Mouse (Mus musculus) left cerebral cortex, adult 2 months (tissue): ENCODE measurements around the gene Ap4b1. TPM values are rescaled to one million over a fixed set of nuclear protein-coding genes. Genes with fewer than 3 reads are reported as not detected.
"Not testable (repeated sequence)": the region's sequence is repeated elsewhere in the genome, so short reads cannot be mapped to it uniquely, and the experiment has no call there.

Experiments used
- DNase-seq, 2 experiments: peaks; one replicate each; pipeline ENCODE4 v3.0.0; 2021 to 2022; ENCODE audit warnings: low spot score in 2 of 2, mixed read lengths in 1 of 2; ENCODE audit errors: extremely low spot score in 1 of 2
- H3K27ac ChIP-seq: fragments of 200-600 bp; 2 replicates; pipeline ENCODE4 v1.8.1; 2022
- H3K4me3 ChIP-seq: fragments of 200-600 bp; 2 replicates; pipeline ENCODE4 v1.8.1; 2022
- CTCF ChIP-seq: fragments of 200-600 bp; IDR thresholded peaks from 2 replicates; pipeline ENCODE4 v1.8.1; 2022; ENCODE audit warnings: antibody characterized with exemption, mild to moderate bottlenecking, moderate library complexity
- intact Hi-C: fragments of 180-260 bp; cut with DNase I; formaldehyde crosslinking; loops from one replicate; pipeline ENCODE4 v1.15.1; 2025
- total RNA-seq, 2 experiments: library from RNA; stranded (reverse); gene quantifications; 2 replicates each; pipeline ENCODE4 v1.2.3; 2021

Gene Ap4b1
- total RNA-seq, 2 experiments from 2014 or later, result 14.8 to 15.8 TPM

- H3K4me3 ChIP-seq, result no peak overlapping the region
- DNase-seq, result no peak
- H3K27ac ChIP-seq, result no peak overlapping the region
- intact Hi-C loops, result no loop called here
- TF ChIP-seq CTCF, result no peak
Measured at GRCm38 (mm10) chr3:103835951-103836310, 26.6 kb downstream of the Ap4b1 start.

- intact Hi-C loops, result no loop called here
- Histone ChIP-seq H3K4me3 (no peak overlapping the region), H3K27ac (no peak overlapping the region)
- TF ChIP-seq CTCF, result no peak
- no peak for DNase-seq
Measured at GRCm38 (mm10) chr3:103836453-103836852, 27.1 kb downstream of the Ap4b1 start.

- DNase-seq, result no peak
- no peak for TF ChIP-seq CTCF
- intact Hi-C loops, result no loop called here
- H3K27ac ChIP-seq, result no peak overlapping the region
- no peak overlapping the region for H3K4me3 ChIP-seq
Measured at GRCm38 (mm10) chr3:103839711-103840110, 30.4 kb downstream of the Ap4b1 start.

- H3K4me3 ChIP-seq, intact Hi-C loops, DNase-seq, H3K27ac ChIP-seq: not testable (repeated sequence)
Measured at GRCm38 (mm10) chr3:103840195-103840594, 30.9 kb downstream of the Ap4b1 start.

- H3K4me3 ChIP-seq, intact Hi-C loops, H3K27ac ChIP-seq, DNase-seq: not testable (repeated sequence)
Measured at GRCm38 (mm10) chr3:103840946-103841345, 31.6 kb downstream of the Ap4b1 start.

- no peak for TF ChIP-seq CTCF
- intact Hi-C loops, result loop anchor here (5.0 kb wide), 1 partner anchor 36 kb away; no protein-coding TSS in a partner anchor
- DNase-seq, result no peak
- Histone ChIP-seq H3K4me3 (no peak overlapping the region), H3K27ac (no peak overlapping the region)
Measured at GRCm38 (mm10) chr3:103850644-103851363, 41.5 kb downstream of the Ap4b1 start.

- intact Hi-C loops, result loop anchor here (5.0 kb wide), 1 partner anchor 36 kb away; no protein-coding TSS in a partner anchor
- H3K4me3 ChIP-seq, result no peak overlapping the region
- no peak for DNase-seq
Measured at GRCm38 (mm10) chr3:103851481-103851880, 42.2 kb downstream of the Ap4b1 start.

GRCm38 (mm10) chr3:103851882-103852281 is 42.6 kb downstream of the Ap4b1 start:
- no peak for DNase-seq
- Histone ChIP-seq H3K27ac (no peak overlapping the region), H3K4me3 (no peak overlapping the region)
- intact Hi-C loops, result loop anchor here (5.0 kb wide), 1 partner anchor 35 kb away; no protein-coding TSS in a partner anchor
- no peak for TF ChIP-seq CTCF

More at GRCm38 (mm10) chr3:103851481-103851880, 42.2 kb downstream of the Ap4b1 start:
- no peak overlapping the region for H3K27ac ChIP-seq
- TF ChIP-seq CTCF, result no peak

- TF ChIP-seq CTCF, result peak; percentile 49
- H3K4me3 ChIP-seq, result no peak overlapping the region
- intact Hi-C loops, result loop anchor here (5.0 kb wide), 1 partner anchor 35 kb away; no protein-coding TSS in a partner anchor
- H3K27ac ChIP-seq, result no peak overlapping the region
- peak in 1 of 2 experiments; percentile 20 for DNase-seq
Measured at GRCm38 (mm10) chr3:103852565-103853299, 43.4 kb downstream of the Ap4b1 start.

GRCm38 (mm10) chr3:103853804-103854203 is 44.5 kb downstream of the Ap4b1 start:
- DNase-seq, result no peak
- Histone ChIP-seq H3K27ac (no peak overlapping the region), H3K4me3 (no peak overlapping the region)
- TF ChIP-seq CTCF, result no peak
- intact Hi-C loops, result loop anchor here (5.0 kb wide), 1 partner anchor 33 kb away; no protein-coding TSS in a partner anchor

- intact Hi-C loops, result no loop called here
- no peak overlapping the region for H3K4me3 ChIP-seq
- TF ChIP-seq CTCF, result no peak
- H3K27ac ChIP-seq, result no peak overlapping the region
- DNase-seq, result no peak
Measured at GRCm38 (mm10) chr3:103857036-103857805, 47.9 kb downstream of the Ap4b1 start.
